Mouse (Mus musculus) limb, embryonic 15.5 days (tissue): ENCODE measurements at regions not wholly inside any gene's neighbourhood (a gene's known extent, or its start where the extent isn't known, plus 50 kb on each side); places are given as distances from the start of the nearest gene placed in this dataset.

Experiments
- ATAC-seq: fragments of 200-750 bp; cut with Nextera tagmentation; 2 replicates; pipeline ENCODE4 v1.8.0; 2017; ENCODE audit warnings: low read depth, moderate TSS enrichment; ENCODE audit not compliant: insufficient number of reproducible peaks, low FRiP score, low TSS enrichment
- H3K27ac ChIP-seq: fragments of 300-500 bp; sonication (generic); 2 replicates; pipeline ENCODE4 v1.5.1; 2015; ENCODE audit warnings: moderate library complexity, mild to moderate bottlenecking, inconsistent platforms
- H3K27me3 ChIP-seq: fragments of 300-500 bp; sonication (generic); 2 replicates; pipeline ENCODE4 v1.6.1; 2015; ENCODE audit warnings: inconsistent platforms
- H3K36me3 ChIP-seq: fragments of 300-500 bp; sonication (generic); 2 replicates; pipeline ENCODE4 v1.6.1; 2015; ENCODE audit warnings: inconsistent platforms
- H3K4me1 ChIP-seq: fragments of 300-500 bp; sonication (generic); 2 replicates; pipeline ENCODE4 v1.6.1; 2015; ENCODE audit warnings: inconsistent platforms
- H3K4me2 ChIP-seq: fragments of 300-500 bp; sonication (generic); 2 replicates; pipeline ENCODE4 v1.6.1; 2015; ENCODE audit warnings: mild to moderate bottlenecking, inconsistent platforms
- H3K4me3 ChIP-seq: fragments of 300-500 bp; sonication (generic); 2 replicates; pipeline ENCODE4 v1.5.1; 2015; ENCODE audit warnings: mild to moderate bottlenecking, inconsistent platforms
- H3K9ac ChIP-seq: fragments of 300-500 bp; sonication (generic); 2 replicates; pipeline ENCODE4 v1.6.1; 2015; ENCODE audit warnings: inconsistent platforms
- H3K9me3 ChIP-seq: fragments of 300-500 bp; sonication (generic); 2 replicates; pipeline ENCODE4 v1.6.1; 2016; ENCODE audit warnings: inconsistent platforms
- WGBS: fragments of 180-500 bp; shearing (Covaris S2); methylation state at CpG from one replicate; pipeline ENCODE4 v1.1.7; 2015; 5-methylcytosine and 5-hydroxymethylcytosine counted together

GRCm38 (mm10) chr14:76817189-76817772, 219.3 kb upstream of the Ccdc122 start:
- WGBS = 52% methylated on average over 5 of the region's 5 CpGs
- H3K4me3 ChIP-seq = no peak overlapping the region
- no peaks in the 10 kb centered on the region for H3K36me3 ChIP-seq
- H3K4me1 ChIP-seq = peaks cover 33% of the 10 kb centered on the region
- H3K9ac ChIP-seq = no peak overlapping the region
- H3K4me2 ChIP-seq = no peak overlapping the region
- no peak overlapping the region; the same call in 1 of the 2 replicates for H3K27ac ChIP-seq
- H3K9me3 ChIP-seq = no peaks in the 10 kb centered on the region
- no peak for ATAC-seq
- no peaks in the 10 kb centered on the region for H3K27me3 ChIP-seq

- no peak overlapping the region for H3K27ac ChIP-seq
- 81% methylated on average over 2 of the region's 2 CpGs for WGBS
- H3K4me1 ChIP-seq = peaks cover 39% of the 10 kb centered on the region
Observed at GRCm38 (mm10) chr14:76816666-76817065, 219.9 kb upstream of the Ccdc122 start.

GRCm38 (mm10) chr14:76812155-76812875, 224.3 kb upstream of the Ccdc122 start:
- Histone ChIP-seq H3K27me3 (no peaks in the 10 kb centered on the region), H3K36me3 (no peaks in the 10 kb centered on the region), H3K4me3 (no peak overlapping the region), H3K4me2 (no peak overlapping the region), H3K9ac (no peak overlapping the region), H3K27ac (peak overlapping the region; percentile 89), H3K9me3 (no peaks in the 10 kb centered on the region), H3K4me1 (peaks cover 24% of the 10 kb centered on the region)
- 53% methylated on average over 14 of the region's 14 CpGs for WGBS
- ATAC-seq = no peak

More at GRCm38 (mm10) chr14:76816666-76817065, 219.9 kb upstream of the Ccdc122 start:
- ATAC-seq = no peak
- no peaks in the 10 kb centered on the region for H3K27me3 ChIP-seq
- H3K36me3 ChIP-seq = no peaks in the 10 kb centered on the region
- no peak overlapping the region for H3K9ac ChIP-seq
- H3K4me2 ChIP-seq = no peak overlapping the region
- no peak overlapping the region for H3K4me3 ChIP-seq
- no peaks in the 10 kb centered on the region for H3K9me3 ChIP-seq

DNA sequence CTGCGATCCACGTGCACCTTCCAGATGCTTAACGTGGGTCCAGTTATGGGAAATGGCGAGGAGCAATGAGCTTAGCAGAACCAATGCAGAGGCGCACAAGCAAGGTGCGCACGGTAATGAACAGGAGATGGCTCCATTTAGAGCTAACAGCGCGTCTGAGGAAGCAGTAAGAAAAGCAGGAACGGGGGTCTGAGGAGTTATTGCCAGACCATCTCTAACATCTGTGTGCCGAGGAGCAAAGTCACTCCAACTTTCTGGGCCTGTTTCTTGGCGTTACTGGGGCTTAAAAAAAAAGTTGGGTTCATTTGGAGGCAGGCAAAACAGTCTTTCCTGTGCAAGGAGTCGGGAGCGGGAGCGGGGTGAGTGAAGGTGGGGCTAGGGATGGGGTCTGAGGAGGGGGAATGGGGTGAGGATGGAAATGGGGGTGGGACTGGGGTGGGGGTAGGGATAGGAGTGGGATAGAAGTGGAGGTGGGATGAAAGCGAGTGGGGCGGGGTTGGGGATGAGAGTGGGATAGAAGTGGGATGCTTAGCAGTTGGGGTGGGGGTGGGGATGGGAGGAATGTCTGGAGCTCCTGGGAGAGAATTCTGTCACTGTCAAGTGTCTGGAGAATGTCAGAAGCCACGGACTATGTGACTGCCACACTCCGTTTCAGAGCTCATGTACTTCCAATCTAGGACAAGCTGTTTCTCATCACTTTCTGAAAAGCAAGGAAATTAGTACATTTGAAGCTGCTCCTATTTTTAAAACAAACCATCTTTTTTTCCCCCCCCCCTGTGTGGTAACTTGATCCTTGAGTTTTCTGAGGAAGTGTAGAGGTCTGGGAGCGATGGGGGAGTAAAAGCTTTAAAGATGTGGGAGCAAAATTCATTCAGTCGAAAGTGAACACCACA, 225.6 kb upstream of the Ccdc122 start:
- no peaks in the 10 kb centered on the region for H3K9me3 ChIP-seq
- H3K4me1 ChIP-seq = peaks cover 23% of the 10 kb centered on the region
- ATAC-seq = peak; percentile 73
- peak overlapping the region; percentile 89 for H3K27ac ChIP-seq
- peak overlapping the region; percentile 9; the same call in 1 of the 2 replicates for H3K4me3 ChIP-seq
- no peaks in the 10 kb centered on the region for H3K36me3 ChIP-seq
- H3K9ac ChIP-seq = no peak overlapping the region
- H3K27me3 ChIP-seq = no peaks in the 10 kb centered on the region
- WGBS = 9% methylated on average over 21 of the region's 21 CpGs
- peak overlapping the region; percentile 36 for H3K4me2 ChIP-seq

DNA sequence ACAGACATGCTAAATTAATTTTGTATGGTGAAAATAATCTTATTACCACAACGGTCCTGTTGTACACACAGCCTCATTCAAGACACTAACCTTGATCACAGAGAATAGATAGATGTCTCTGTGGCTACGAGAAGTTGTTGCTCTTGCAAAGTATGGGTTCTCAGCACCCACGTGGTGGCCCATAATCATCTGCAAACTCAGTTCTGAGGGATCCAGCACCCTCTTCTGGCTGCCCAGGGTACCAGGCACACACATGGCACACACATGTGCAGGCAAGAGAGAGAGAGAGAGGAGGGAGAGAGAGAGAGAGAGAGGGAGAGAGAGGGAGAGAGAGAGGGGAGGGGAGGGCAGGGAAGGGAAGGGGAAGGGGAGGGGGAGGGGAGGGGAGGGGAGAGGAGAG, 226.5 kb upstream of the Ccdc122 start:
- Histone ChIP-seq H3K4me3 (no peak overlapping the region), H3K27ac (peak overlapping the region; percentile 89; the same call in 1 of the 2 replicates), H3K9me3 (no peaks in the 10 kb centered on the region), H3K36me3 (no peaks in the 10 kb centered on the region), H3K4me2 (no peak overlapping the region), H3K9ac (no peak overlapping the region), H3K27me3 (no peaks in the 10 kb centered on the region), H3K4me1 (peaks cover 29% of the 10 kb centered on the region)
- no peak for ATAC-seq
- 89% methylated on average over 3 of the region's 3 CpGs for WGBS

DNA sequence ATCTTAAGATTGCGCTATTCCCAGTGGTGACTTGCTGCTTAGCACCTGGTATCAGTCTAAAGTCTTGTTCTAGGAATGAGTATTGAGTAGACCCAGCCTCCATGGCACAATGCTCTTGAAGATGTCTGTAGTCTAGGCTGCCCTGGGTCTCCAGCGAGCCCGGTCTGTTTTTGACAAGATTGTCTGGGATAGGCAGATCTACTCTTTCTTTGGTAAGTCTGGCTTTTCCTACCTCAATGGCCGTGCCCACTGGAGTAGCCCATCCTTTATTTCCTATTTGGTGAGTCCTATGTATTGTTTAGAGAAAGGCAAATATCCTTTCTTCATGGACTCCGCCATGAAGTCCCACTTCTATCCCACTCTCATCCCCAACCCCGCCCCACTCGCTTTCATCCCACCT, 227.2 kb upstream of the Ccdc122 start:
- Histone ChIP-seq H3K27ac (no peak overlapping the region), H3K4me2 (no peak overlapping the region), H3K9ac (no peak overlapping the region), H3K4me1 (peaks cover 36% of the 10 kb centered on the region), H3K27me3 (no peaks in the 10 kb centered on the region), H3K36me3 (no peaks in the 10 kb centered on the region), H3K9me3 (no peaks in the 10 kb centered on the region), H3K4me3 (no peak overlapping the region)
- WGBS = 94% methylated on average over 7 of the region's 7 CpGs
- ATAC-seq = no peak

DNA sequence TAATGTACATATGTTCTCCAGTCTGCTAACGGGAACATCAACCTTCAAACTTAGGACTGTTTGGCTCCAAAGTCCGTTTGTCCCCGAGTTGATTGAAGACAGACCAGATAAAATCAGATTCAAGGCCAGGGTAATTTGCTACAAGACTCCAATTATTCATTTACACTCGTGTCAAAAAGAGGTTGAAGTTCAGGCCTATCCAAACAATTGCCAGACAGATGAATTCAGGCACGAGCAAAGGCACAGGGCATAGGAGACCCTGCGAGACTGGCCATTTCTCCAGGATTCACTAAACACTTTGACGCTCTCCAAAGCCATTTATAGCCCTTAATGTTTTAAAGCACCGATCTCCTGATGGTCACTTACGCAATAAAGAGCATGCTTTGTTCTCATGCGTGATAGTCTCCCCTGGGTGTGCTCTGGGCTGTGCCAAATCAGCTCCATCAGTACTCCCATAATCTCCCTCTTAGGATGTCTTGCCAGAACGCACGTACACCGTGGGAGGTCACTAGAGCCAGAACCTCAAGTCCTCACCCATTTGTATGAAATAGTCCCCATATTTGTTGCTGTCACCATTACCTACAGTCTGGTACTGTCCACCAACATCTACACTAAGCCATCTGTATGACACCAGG, 231.3 kb upstream of the Ccdc122 start:
- Histone ChIP-seq H3K9me3 (no peaks in the 10 kb centered on the region), H3K4me2 (no peak overlapping the region), H3K27me3 (no peaks in the 10 kb centered on the region), H3K36me3 (no peaks in the 10 kb centered on the region), H3K4me3 (no peak overlapping the region), H3K9ac (no peak overlapping the region), H3K27ac (peak overlapping the region; percentile 82), H3K4me1 (peaks cover 27% of the 10 kb centered on the region)
- 47% methylated on average over 13 of the region's 13 CpGs for WGBS
- no peak for ATAC-seq

DNA sequence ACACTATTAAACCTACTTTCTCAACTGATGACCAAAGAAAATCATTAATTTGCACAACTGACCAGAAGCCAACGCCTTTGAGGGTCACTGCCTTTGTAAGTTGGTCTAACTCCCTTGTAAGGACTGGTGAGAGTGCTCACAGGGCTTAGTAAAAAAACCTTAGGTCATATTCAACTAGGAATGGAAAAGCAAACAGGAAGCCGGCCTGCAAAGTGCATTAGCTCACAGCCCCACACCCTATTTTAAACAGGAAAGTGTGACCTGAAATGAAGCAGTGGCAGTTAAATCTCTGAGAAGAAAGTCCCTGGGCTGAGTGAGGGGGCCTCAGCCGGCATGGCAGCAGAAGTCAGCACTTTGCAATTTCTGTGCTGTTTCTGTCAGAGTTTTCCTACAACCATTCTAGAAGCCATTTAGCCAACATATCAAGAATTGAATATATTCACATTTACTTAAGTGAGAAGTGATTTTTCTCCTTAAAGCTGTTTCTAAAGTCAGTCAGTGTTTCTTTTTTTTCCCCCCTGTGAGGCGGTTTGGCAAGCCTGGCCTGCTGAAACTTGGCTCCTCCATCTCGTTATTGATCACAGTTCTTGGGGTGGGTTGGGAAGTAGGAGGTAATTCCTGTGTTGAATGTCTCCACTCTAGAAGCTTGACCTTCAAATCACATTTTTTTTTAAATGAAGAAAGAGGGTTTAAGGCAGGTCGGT, 232.0 kb upstream of the Ccdc122 start:
- H3K9me3 ChIP-seq = no peaks in the 10 kb centered on the region
- H3K4me3 ChIP-seq = no peak overlapping the region
- H3K4me2 ChIP-seq = no peak overlapping the region
- WGBS = 37% methylated on average over 6 of the region's 6 CpGs
- H3K9ac ChIP-seq = no peak overlapping the region
- peaks cover 34% of the 10 kb centered on the region for H3K4me1 ChIP-seq
- peak overlapping the region; percentile 82 for H3K27ac ChIP-seq
- H3K36me3 ChIP-seq = no peaks in the 10 kb centered on the region
- H3K27me3 ChIP-seq = no peaks in the 10 kb centered on the region
- ATAC-seq = 0 out of 2 replicates have a peak, but pooled peaks have one; percentile 40

GRCm38 (mm10) chr14:76800181-76800580, 236.4 kb upstream of the Ccdc122 start:
- H3K9ac ChIP-seq = no peak overlapping the region
- 56% methylated on average over 4 of the region's 4 CpGs for WGBS
- no peak overlapping the region for H3K4me3 ChIP-seq
- peak overlapping the region; percentile 89 for H3K27ac ChIP-seq
- no peak overlapping the region for H3K4me2 ChIP-seq
- peak; percentile 33; the same call in 1 of the 2 replicates for ATAC-seq
- H3K9me3 ChIP-seq = no peaks in the 10 kb centered on the region
- H3K27me3 ChIP-seq = no peaks in the 10 kb centered on the region
- H3K4me1 ChIP-seq = peaks cover 44% of the 10 kb centered on the region
- H3K36me3 ChIP-seq = no peaks in the 10 kb centered on the region

DNA sequence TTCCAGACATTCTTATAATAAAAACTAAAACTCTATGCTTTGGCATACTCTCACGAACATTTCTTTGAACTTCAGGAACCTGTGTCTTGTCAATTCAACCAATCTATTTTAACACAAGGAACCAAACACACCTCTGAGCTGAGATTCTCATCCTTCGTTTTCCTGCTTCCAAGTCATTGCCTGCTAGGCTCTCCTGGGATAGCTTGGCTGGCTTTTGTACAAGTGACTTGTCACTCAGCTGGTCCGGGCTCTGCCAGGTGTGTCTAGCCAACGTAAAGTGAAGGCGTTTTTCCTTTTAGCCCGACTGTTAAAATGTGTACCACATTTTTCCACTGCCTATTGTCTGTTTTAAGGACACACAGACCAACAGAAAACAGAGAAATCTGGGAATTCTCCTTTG, 236.8 kb upstream of the Ccdc122 start:
- H3K9me3 ChIP-seq = no peaks in the 10 kb centered on the region
- H3K36me3 ChIP-seq = no peaks in the 10 kb centered on the region
- peak overlapping the region; percentile 89 for H3K27ac ChIP-seq
- no peak overlapping the region for H3K9ac ChIP-seq
- H3K4me3 ChIP-seq = no peak overlapping the region
- ATAC-seq = peak; percentile 11; the same call in 1 of the 2 replicates
- no peaks in the 10 kb centered on the region for H3K27me3 ChIP-seq
- 24% methylated on average over 6 of the region's 6 CpGs for WGBS
- H3K4me2 ChIP-seq = no peak overlapping the region
- peaks cover 40% of the 10 kb centered on the region for H3K4me1 ChIP-seq

- peaks cover 32% of the 10 kb centered on the region for H3K4me1 ChIP-seq
- H3K36me3 ChIP-seq = no peaks in the 10 kb centered on the region
- H3K9ac ChIP-seq = no peak overlapping the region
- H3K4me2 ChIP-seq = no peak overlapping the region
- peak overlapping the region; percentile 89 for H3K27ac ChIP-seq
- H3K27me3 ChIP-seq = no peaks in the 10 kb centered on the region
- H3K4me3 ChIP-seq = no peak overlapping the region
- no peaks in the 10 kb centered on the region for H3K9me3 ChIP-seq
- WGBS = 62% methylated on average over 8 of the region's 8 CpGs
- ATAC-seq = peak; percentile 55; the same call in 1 of the 2 replicates
Observed at GRCm38 (mm10) chr14:76798925-76799428, 237.6 kb upstream of the Ccdc122 start.
